Mouse (Mus musculus) adrenal gland, postnatal 36 days (tissue): ENCODE measurements around the gene Cst6. TPM values are rescaled to one million over a fixed set of nuclear protein-coding genes. Genes with fewer than 3 reads are reported as not detected.
A peak's percentile ranks its signal among the peaks of the same experiment; 100 is the strongest.
"Not testable (repeated sequence)": the region's sequence is repeated elsewhere in the genome, so short reads cannot be mapped to it uniquely, and the experiment has no call there.

Experiments
- DNase-seq, 2 experiments: peaks; one replicate each; pipeline ENCODE4 v3.0.0; 2021; ENCODE audit warnings: mixed read lengths in 1 of 2
- long read RNA-seq, 2 experiments: library from polyadenylated mRNA; stranded (forward); transcript quantifications; one replicate each; pipeline ENCODE4 v2.0.0; 2021; ENCODE audit warnings: borderline sequencing depth in 2 of 2
- total RNA-seq, 2 experiments: library from RNA; stranded (reverse); gene quantifications; 2 replicates each; pipeline ENCODE4 v1.2.3; 2021

The Cst6 gene
- 1 to 10 TPM; 2.1 to 2.5 TPM for total RNA-seq
- long read RNA-seq, experiment 1, partial matches to known transcripts: 0 of 2 reads
- long read RNA-seq, experiment 1, other reads (novel, unspliced or antisense): 0 of 2 reads
- long read RNA-seq, experiment 2: 0 reads

GRCm38 (mm10) chr19:5349502-5349873, at the start of gene Cst6:
Cst6 (minus strand) TSS chr19:5349574.
- DNase-seq: not testable (repeated sequence)

GRCm38 (mm10) chr19:5395371-5395770, 46.0 kb upstream of the Cst6 start:
- DNase-seq: no peak

- DNase-seq: no peak
These were observed 44.8 kb upstream of the Cst6 start for GRCm38 (mm10) chr19:5394168-5394567.

DNA sequence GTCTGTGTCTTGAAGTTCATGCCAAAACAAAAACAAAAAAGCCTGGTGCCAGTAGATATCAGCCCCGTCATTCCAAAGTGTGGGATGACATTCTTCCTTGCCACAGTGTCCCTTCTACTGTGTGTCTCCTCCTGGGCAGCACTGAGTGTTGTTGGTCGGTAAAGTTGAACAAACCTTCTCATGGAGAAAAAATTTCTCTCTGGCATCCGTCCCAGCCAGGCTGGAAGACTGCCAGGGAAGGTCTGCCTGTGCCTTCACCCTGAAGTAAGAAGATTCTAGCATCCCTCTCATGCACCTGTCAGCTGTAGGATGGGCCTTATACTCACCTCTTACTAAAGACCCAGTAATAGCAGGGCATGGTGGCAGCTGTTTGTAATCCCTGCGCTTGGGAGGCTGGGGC, 43.5 kb upstream of the Cst6 start:
- DNase-seq: peak; percentile 85 to 87

GRCm38 (mm10) chr19:5390416-5390815, 41.0 kb upstream of the Cst6 start:
- no peak for DNase-seq

- DNase-seq: peak; percentile 19 to 58
These were observed 40.3 kb upstream of the Cst6 start for GRCm38 (mm10) chr19:5389647-5390046.

DNA sequence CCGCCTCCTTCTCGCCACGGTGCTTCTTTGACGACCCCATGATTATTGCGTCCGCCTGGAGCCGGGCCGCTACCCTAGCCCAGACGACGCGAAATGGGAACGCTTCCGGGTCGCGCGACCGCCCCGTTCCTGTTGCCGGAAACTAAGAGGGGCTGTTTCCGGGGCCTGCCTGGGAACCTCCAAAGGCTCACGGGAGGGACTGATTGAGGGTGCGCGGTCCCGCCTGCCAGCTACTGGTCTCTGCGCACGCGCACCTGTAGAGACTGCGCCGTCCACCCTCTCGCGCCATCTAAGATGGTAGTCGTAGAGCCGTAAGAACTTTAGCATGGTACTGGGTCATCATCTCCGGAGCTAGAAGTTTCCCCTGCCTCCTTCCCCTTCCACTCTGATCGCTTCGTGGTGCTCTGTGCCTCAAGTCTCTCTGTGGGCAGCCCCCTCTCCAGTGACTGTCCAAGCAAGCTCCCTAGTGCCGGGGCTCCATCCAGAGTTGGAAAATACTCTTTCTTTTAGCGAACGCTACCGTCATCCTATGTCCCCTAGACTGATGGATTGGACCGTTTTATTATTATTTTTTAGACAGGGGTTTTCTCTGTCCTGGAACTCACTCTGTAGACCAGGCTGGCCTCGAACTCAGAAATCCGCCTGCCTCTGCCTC, 39.3 kb upstream of the Cst6 start, which contains the start of gene Sart1:
Gene Sart1, minus strand, starts transcription at position 116 of the 655 bp plus-strand sequence.
- peak; percentile 97 for DNase-seq

DNA sequence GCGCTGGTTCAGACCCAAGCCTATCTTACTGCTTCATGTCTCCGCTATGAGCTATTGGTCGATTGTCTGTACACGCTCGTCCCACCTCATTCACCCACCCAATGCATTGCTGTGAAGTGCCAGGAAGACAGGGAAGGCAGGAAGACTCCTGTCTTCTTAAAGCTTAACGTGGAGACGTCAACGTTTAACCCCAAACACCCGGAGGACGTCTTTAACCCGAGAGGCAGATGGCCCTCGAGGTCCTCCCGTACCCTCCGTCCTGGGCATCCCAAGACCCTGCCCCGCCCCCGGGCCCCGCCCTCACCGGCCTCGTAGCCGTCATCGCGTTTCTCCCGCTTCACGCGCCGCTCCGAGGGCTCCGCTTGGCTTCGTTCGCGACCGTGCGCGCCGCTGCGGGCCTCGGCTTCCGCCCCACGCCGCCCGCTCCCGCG, 38.7 kb upstream of the Cst6 start:
- peak; percentile 42 to 59 for DNase-seq

DNA sequence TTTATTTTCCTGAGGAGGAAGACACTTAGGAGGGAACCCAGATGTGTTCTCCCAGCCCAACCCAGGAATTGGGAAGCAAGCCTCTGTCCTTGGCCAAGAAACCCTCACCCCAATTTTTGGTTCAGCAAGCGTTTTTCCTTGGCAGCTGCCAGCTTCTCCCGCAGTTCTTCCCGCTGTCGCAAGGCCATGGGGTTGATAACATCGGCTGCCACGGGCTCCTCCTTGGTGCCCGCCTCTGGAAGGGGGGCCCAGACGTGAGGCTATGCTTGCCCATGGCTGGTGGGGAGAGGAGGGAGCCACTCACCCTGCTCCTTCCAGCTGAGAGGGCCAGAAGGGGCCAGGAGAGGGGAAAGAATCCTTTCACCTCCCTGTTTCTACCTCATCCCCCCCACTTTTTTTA, 35.3 kb upstream of the Cst6 start:
- no peak for DNase-seq

DNA sequence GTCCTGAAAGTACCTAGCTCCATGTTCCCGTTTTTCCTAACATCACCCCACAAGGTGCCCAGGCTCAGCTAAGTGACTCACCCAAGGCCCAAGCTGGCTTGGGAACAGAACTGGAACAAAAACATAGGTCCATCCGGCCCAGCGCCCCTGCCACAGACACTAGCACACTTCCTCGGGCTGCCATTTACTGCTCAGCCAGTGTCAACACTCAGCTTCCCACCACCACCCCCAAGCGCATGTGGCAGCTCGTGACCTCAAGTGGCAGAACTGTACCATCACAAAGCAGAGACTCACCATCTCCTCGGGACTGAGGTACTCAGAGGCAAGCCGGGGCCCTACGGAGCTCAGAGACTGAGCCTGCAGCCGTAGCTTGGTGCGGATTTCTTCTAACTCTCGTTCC, 34.0 kb upstream of the Cst6 start:
- no peak for DNase-seq

GRCm38 (mm10) chr19:5377446-5377845, 28.1 kb upstream of the Cst6 start:
- DNase-seq: no peak

DNA sequence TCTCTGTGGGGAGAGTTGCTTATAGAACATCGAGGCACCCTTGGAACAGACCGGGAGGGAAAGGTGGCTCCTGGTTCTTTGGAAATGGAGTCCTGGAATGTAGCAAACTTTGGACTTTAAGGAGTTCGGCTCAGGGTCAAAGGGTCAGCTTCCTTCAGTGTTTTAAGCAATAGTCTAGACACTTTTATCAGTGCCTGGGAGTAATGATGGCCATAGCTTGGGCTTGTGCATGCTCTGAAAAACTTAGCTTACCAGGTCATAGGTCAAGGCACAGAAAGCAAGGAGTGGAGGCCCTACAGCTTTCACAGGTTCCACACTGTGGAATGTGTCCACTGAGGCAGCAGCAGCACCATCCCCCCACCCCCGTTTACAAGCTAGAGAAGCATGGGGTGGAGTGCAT, 25.4 kb upstream of the Cst6 start:
- DNase-seq: no peak

- DNase-seq: no peak
These were observed 24.8 kb upstream of the Cst6 start for GRCm38 (mm10) chr19:5374177-5374576.

GRCm38 (mm10) chr19:5372724-5373123, 23.4 kb upstream of the Cst6 start:
- DNase-seq: no peak

- DNase-seq: no peak
These were observed 21.6 kb upstream of the Cst6 start for GRCm38 (mm10) chr19:5370932-5371331.

- DNase-seq: no peak
These were observed 18.1 kb upstream of the Cst6 start for GRCm38 (mm10) chr19:5367455-5367854.

GRCm38 (mm10) chr19:5367053-5367359, 17.6 kb upstream of the Cst6 start, which contains the start of gene Banf1:
Banf1 (minus strand) TSS chr19:5367168.
- no peak for DNase-seq

- DNase-seq: peak; percentile 93
These were observed 17.0 kb upstream of the Cst6 start, which contains the start of gene Eif1ad for GRCm38 (mm10) chr19:5366175-5367052. Eif1ad (plus strand) TSS chr19:5366741.

DNA sequence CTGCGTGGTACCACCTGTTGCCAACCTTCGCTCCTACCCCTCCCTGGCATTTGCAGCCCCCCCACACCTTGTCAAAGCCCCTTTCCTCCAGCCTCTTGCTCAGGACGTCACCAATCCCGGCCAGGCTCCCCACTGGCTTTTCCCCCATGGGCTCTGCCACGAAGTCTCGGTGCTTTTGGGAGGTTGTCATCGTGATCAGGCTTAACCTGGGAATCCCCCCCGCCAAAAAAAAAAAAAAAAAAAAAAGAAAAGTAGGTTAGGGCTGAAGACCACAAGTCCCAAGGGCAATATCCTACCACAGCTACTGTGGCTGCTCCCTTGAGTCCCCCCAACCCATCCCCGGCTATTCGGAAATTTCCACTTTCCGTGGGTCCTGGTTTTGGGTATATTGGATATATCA, 16.4 kb upstream of the Cst6 start:
- DNase-seq: no peak

DNA sequence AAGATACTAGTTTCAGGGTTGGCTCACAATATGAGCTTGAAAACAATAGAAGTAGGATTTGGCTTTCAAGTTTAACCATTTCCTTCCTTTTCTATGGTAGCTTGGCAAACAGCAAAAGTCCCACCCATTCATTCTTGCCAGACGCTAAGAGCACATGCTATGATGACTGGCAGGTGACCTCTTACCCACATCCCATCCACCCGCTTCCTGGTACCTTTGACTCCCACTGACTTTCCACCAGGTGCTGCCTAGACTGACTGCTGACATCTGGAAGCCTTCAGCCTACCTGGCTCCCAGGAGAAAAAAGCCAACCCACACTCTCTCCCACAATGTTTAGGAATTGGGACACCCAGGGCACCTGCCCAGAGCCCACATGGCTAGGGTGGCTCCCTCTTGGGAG, 14.8 kb upstream of the Cst6 start:
- DNase-seq: no peak

DNA sequence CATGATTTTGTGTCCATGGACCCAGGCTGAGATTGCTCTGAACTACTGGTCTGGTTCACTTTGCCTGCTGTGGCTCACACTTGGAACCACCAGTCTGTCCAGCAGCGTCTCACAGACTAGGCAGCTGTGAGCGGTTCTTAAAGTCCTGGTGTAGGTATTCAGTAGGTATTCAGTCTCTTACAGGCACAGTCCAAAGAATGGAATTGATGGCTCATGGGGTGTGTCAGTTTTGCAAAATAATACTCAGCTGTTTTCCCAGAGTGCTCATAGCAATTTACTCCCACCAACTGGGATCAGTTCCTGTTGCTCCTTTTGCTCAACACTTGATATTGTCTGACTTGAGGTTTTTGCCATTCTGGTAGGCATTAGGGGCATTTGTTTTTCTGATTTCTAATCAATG, 12.8 kb upstream of the Cst6 start:
- no peak for DNase-seq

DNA sequence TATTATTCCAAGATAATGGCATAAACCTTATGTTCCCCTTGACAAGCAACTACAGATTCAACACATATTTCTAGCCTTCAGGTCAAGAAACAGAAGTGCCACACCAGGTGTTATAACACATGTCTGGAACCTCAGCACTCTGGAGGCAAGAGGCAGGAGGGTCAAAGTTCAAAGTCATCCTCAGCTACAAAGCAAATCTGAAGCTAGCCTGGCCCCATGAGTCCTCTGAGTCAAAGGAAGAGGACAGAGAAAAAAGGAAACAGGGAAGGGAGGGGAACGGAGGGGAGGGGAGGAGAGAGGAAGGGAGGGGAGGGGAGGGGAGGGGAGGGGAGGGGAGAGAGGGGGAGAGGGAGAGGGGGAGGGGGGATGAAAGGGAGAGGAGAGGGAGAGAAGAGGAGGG, 6.7 kb upstream of the Cst6 start:
- DNase-seq: no peak

- DNase-seq: no peak
These were observed 4.2 kb upstream of the Cst6 start for GRCm38 (mm10) chr19:5353609-5354008.
